Mouse (Mus musculus) cerebellum, postnatal 4 days (tissue): Measurements from ENCODE around the gene Grik3.
A peak's percentile ranks its signal among the peaks of the same experiment; 100 is the strongest.

Source experiments
- DNase-seq, 2 experiments: peaks; one replicate each; pipeline ENCODE4 v3.0.0; 2022; ENCODE audit warnings: low spot score in 2 of 2, mixed read lengths in 1 of 2

Gene Grik3

GRCm38 (mm10) chr4:125490661-125491504, at the start of gene Grik3:
Gene Grik3 (plus strand): TSS chr4:125490700.
- no peak for DNase-seq

- DNase-seq, result no peak
Measured at GRCm38 (mm10) chr4:125441821-125442220, 48.7 kb upstream of the Grik3 start.

- no peak for DNase-seq
Measured at GRCm38 (mm10) chr4:125444366-125444765, 46.1 kb upstream of the Grik3 start.

- DNase-seq, result no peak
Measured at GRCm38 (mm10) chr4:125450602-125451321, 39.7 kb upstream of the Grik3 start.

GRCm38 (mm10) chr4:125451821-125452220, 38.7 kb upstream of the Grik3 start:
- no peak for DNase-seq

GRCm38 (mm10) chr4:125456506-125456905, 34.0 kb upstream of the Grik3 start:
- DNase-seq, result no peak

GRCm38 (mm10) chr4:125457152-125458093, 33.1 kb upstream of the Grik3 start:
- DNase-seq, result no peak

- DNase-seq, result no peak
Measured at GRCm38 (mm10) chr4:125459791-125460190, 30.7 kb upstream of the Grik3 start.

GRCm38 (mm10) chr4:125469711-125470372, 20.7 kb upstream of the Grik3 start:
- DNase-seq, result no peak

GRCm38 (mm10) chr4:125474903-125475302, 15.6 kb upstream of the Grik3 start:
- DNase-seq, result no peak

GRCm38 (mm10) chr4:125478071-125478470, 12.4 kb upstream of the Grik3 start:
- DNase-seq, result peak in 1 of 2 experiments; percentile 47

- no peak for DNase-seq
Measured at GRCm38 (mm10) chr4:125481256-125481655, 9.2 kb upstream of the Grik3 start.

GRCm38 (mm10) chr4:125484131-125484530, 6.4 kb upstream of the Grik3 start:
- peak in 1 of 2 experiments; percentile 29 for DNase-seq

- no peak for DNase-seq
Measured at GRCm38 (mm10) chr4:125485416-125486239, 4.9 kb upstream of the Grik3 start.

GRCm38 (mm10) chr4:125486616-125487015, 3.9 kb upstream of the Grik3 start:
- DNase-seq, result peak in 1 of 2 experiments; percentile 42

GRCm38 (mm10) chr4:125487031-125487430, 3.5 kb upstream of the Grik3 start:
- DNase-seq, result no peak

GRCm38 (mm10) chr4:125488796-125489637, 1.5 kb upstream of the Grik3 start:
- no peak for DNase-seq

- DNase-seq, result peak in 1 of 2 experiments; percentile 57
Measured at GRCm38 (mm10) chr4:125489901-125490590, 454 bp upstream of the Grik3 start.
